Mouse (Mus musculus): ENCODE measurements around the gene Hira. TPM values are rescaled to one million over a fixed set of nuclear protein-coding genes. Genes with fewer than 3 reads are reported as not detected.
"Not testable (repeated sequence)": the region's sequence is repeated elsewhere in the genome, so short reads cannot be mapped to it uniquely, and the experiment has no call there.

The Hira gene
- polyA plus RNA-seq, 1 experiment from 2014 or later = 11.2 TPM

GRCm38 (mm10) chr16:18976315-18976714, 99.5 kb downstream of the Hira start:
- no peaks in the 10 kb centered on the region for H3K27me3 ChIP-seq (ENCODE audit: insufficient read depth, low read length)
- H3K4me2 ChIP-seq (ENCODE audit: low read length) = no peak overlapping the region
- no peak overlapping the region for H3K4me3 ChIP-seq (replicated peaks; ENCODE audit: low read depth, low read length)
- H3K27ac ChIP-seq = no peak overlapping the region
- 77% methylated on average over 23 of the region's 23 CpGs for WGBS
- H3K36me3 ChIP-seq (ENCODE audit: insufficient read depth, low read length) = no peaks in the 10 kb centered on the region
- H3K9ac ChIP-seq (ENCODE audit: low read depth, low read length) = no peak overlapping the region
- H3K4me1 ChIP-seq (replicated peaks; ENCODE audit: insufficient read depth, low read length) = no peaks in the 10 kb centered on the region
- peak; percentile 36 for ATAC-seq (replicated peaks; ENCODE audit: low FRiP score, low read depth)
- no peak for DNase-seq (ENCODE audit: low spot score)
- no peak for TF ChIP-seq CTCF (IDR thresholded peaks at IDR 0.05; ENCODE audit: low read depth)
- no peaks in the 10 kb centered on the region for H3K9me3 ChIP-seq (replicated peaks; ENCODE audit: low read length)

GRCm38 (mm10) chr16:18986381-18986780, 109.5 kb downstream of the Hira start:
- H3K4me2 ChIP-seq (ENCODE audit: low read length) = no peak overlapping the region
- no peaks in the 10 kb centered on the region for H3K27me3 ChIP-seq (ENCODE audit: insufficient read depth, low read length)
- H3K4me1 ChIP-seq (replicated peaks; ENCODE audit: insufficient read depth, low read length) = no peaks in the 10 kb centered on the region
- DNase-seq (ENCODE audit: low spot score) = no peak
- no peaks in the 10 kb centered on the region for H3K9me3 ChIP-seq (replicated peaks; ENCODE audit: low read length)
- H3K9ac ChIP-seq (ENCODE audit: low read depth, low read length) = no peak overlapping the region
- no peaks in the 10 kb centered on the region for H3K36me3 ChIP-seq (ENCODE audit: insufficient read depth, low read length)
- TF ChIP-seq CTCF (IDR thresholded peaks at IDR 0.05; ENCODE audit: low read depth) = no peak
- no peak overlapping the region for H3K4me3 ChIP-seq (replicated peaks; ENCODE audit: low read depth, low read length)
- WGBS = 85% methylated on average over 3 of the region's 3 CpGs
- H3K27ac ChIP-seq = no peak overlapping the region
- no peak for ATAC-seq (replicated peaks; ENCODE audit: low FRiP score, low read depth)

- 92% methylated on average over 5 of the region's 5 CpGs for WGBS
- DNase-seq (ENCODE audit: low spot score) = no peak
Observed at GRCm38 (mm10) chr16:18986860-18987259, 110.0 kb downstream of the Hira start.

GRCm38 (mm10) chr16:19002610-19003389, 126.0 kb downstream of the Hira start:
- H3K27me3 ChIP-seq (ENCODE audit: insufficient read depth, low read length); H3K27ac ChIP-seq; H3K4me1 ChIP-seq (replicated peaks; ENCODE audit: insufficient read depth, low read length); H3K9ac ChIP-seq (ENCODE audit: low read depth, low read length); H3K4me2 ChIP-seq (ENCODE audit: low read length); H3K4me3 ChIP-seq (replicated peaks; ENCODE audit: low read depth, low read length); H3K9me3 ChIP-seq (replicated peaks; ENCODE audit: low read length); H3K36me3 ChIP-seq (ENCODE audit: insufficient read depth, low read length): not testable (repeated sequence)
- DNase-seq (ENCODE audit: low spot score) (peak; percentile 19), ATAC-seq (replicated peaks; ENCODE audit: low FRiP score, low read depth) (peak; percentile 46; the same call in 1 of the 2 replicates)
- 51% methylated on average over 2 of the region's 2 CpGs for WGBS
- peak; percentile 72 for TF ChIP-seq CTCF (IDR thresholded peaks at IDR 0.05; ENCODE audit: low read depth)

More at GRCm38 (mm10) chr16:18986860-18987259, 110.0 kb downstream of the Hira start:
- H3K27ac ChIP-seq = no peak overlapping the region
- H3K4me2 ChIP-seq (ENCODE audit: low read length) = no peak overlapping the region
- TF ChIP-seq CTCF (IDR thresholded peaks at IDR 0.05; ENCODE audit: low read depth) = no peak
- no peak for ATAC-seq (replicated peaks; ENCODE audit: low FRiP score, low read depth)
- H3K4me1 ChIP-seq (replicated peaks; ENCODE audit: insufficient read depth, low read length) = no peaks in the 10 kb centered on the region
- no peaks in the 10 kb centered on the region for H3K9me3 ChIP-seq (replicated peaks; ENCODE audit: low read length)
- H3K27me3 ChIP-seq (ENCODE audit: insufficient read depth, low read length) = no peaks in the 10 kb centered on the region
- no peak overlapping the region for H3K4me3 ChIP-seq (replicated peaks; ENCODE audit: low read depth, low read length)
- no peak overlapping the region for H3K9ac ChIP-seq (ENCODE audit: low read depth, low read length)
- no peaks in the 10 kb centered on the region for H3K36me3 ChIP-seq (ENCODE audit: insufficient read depth, low read length)

GRCm38 (mm10) chr16:19003757-19004156, 126.9 kb downstream of the Hira start:
- no peak for TF ChIP-seq CTCF (IDR thresholded peaks at IDR 0.05; ENCODE audit: low read depth)
- H3K4me3 ChIP-seq (replicated peaks; ENCODE audit: low read depth, low read length) = no peak overlapping the region
- WGBS = 97% methylated on average over 1 of the region's 1 CpGs
- H3K36me3 ChIP-seq (ENCODE audit: insufficient read depth, low read length) = no peaks in the 10 kb centered on the region
- H3K27ac ChIP-seq = no peak overlapping the region
- no peaks in the 10 kb centered on the region for H3K4me1 ChIP-seq (replicated peaks; ENCODE audit: insufficient read depth, low read length)
- no peaks in the 10 kb centered on the region for H3K27me3 ChIP-seq (ENCODE audit: insufficient read depth, low read length)
- no peaks in the 10 kb centered on the region for H3K9me3 ChIP-seq (replicated peaks; ENCODE audit: low read length)
- ATAC-seq (replicated peaks; ENCODE audit: low FRiP score, low read depth) = no peak
- no peak for DNase-seq (ENCODE audit: low spot score)
- H3K4me2 ChIP-seq (ENCODE audit: low read length) = no peak overlapping the region
- no peak overlapping the region for H3K9ac ChIP-seq (ENCODE audit: low read depth, low read length)

GRCm38 (mm10) chr16:19005298-19005697, 128.5 kb downstream of the Hira start:
- no peak for ATAC-seq (replicated peaks; ENCODE audit: low FRiP score, low read depth)
- 75% methylated on average over 3 of the region's 3 CpGs for WGBS

More at GRCm38 (mm10) chr16:19005298-19005697, 128.5 kb downstream of the Hira start:
- no peak for TF ChIP-seq CTCF (IDR thresholded peaks at IDR 0.05; ENCODE audit: low read depth)
- no peak for DNase-seq (ENCODE audit: low spot score)
- H3K9me3 ChIP-seq (replicated peaks; ENCODE audit: low read length) = no peaks in the 10 kb centered on the region
- no peak overlapping the region for H3K27ac ChIP-seq
- H3K4me1 ChIP-seq (replicated peaks; ENCODE audit: insufficient read depth, low read length) = no peaks in the 10 kb centered on the region
- H3K9ac ChIP-seq (ENCODE audit: low read depth, low read length) = no peak overlapping the region
- H3K27me3 ChIP-seq (ENCODE audit: insufficient read depth, low read length) = no peaks in the 10 kb centered on the region
- H3K36me3 ChIP-seq (ENCODE audit: insufficient read depth, low read length) = no peaks in the 10 kb centered on the region
- no peak overlapping the region for H3K4me2 ChIP-seq (ENCODE audit: low read length)
- H3K4me3 ChIP-seq (replicated peaks; ENCODE audit: low read depth, low read length) = no peak overlapping the region

Measured in kidney, postnatal 0 days (tissue).